24 mouse cellular contexts compared by ENCODE assay signal in genomic region chr3:149845826-149846486, GRCm38 (mm10).
DNase-seq lines count a peak whose midpoint lies in the region; ATAC-seq and TF ChIP-seq lines count a peak whose summit lies in the region.
"Had no signal": no experiment of that assay in that cellular context is flagged by ENCODE, and none has a peak within 500 bp of the region (broad histone marks: within the 10 kb centered on the region; RNA-seq: fewer than 3 reads in every experiment).

No protein-coding gene starts in this region.

- DNase-seq in embryo, embryonic 10.5 days (ENCODE audit: low spot score): peak; percentile 45
- no peak for DNase-seq in embryo, embryonic 11 days
- peak; percentile 91 for DNase-seq in liver, adult 2 months (ENCODE audit: extremely low read depth, low read depth, low spot score)
- DNase-seq in liver, embryonic 11.5 days (ENCODE audit: low spot score): no peak
- DNase-seq in mesoderm, embryonic 11.5 days (ENCODE audit: low read depth, low spot score): peak; percentile 15
- no peak for DNase-seq in gastrocnemius, postnatal 36 days
- no peak for DNase-seq in retina, embryonic 14.5 days (ENCODE audit: low spot score)
- DNase-seq: adrenal gland, adult 2 months; adrenal gland, postnatal 36 days; gastrocnemius, adult 2 months; heart, postnatal 4 days; kidney, postnatal 25 days; lung, postnatal 36 days; thymus, adult 18-20 months; thymus, postnatal 25 days had no signal

- no peaks in the 10 kb centered on the region for H3K36me3 ChIP-seq in liver, adult 2 months (ENCODE audit: control insufficient read depth, insufficient read depth, low read length)
- H3K36me3 ChIP-seq in liver, embryonic 11.5 days (ENCODE audit: control insufficient read depth, insufficient read depth, low read length): no peaks in the 10 kb centered on the region
- H3K36me3 ChIP-seq: hindbrain, embryonic 13.5 days; kidney, embryonic 15.5 days; limb, embryonic 15.5 days; liver, embryonic 15.5 days; lung, embryonic 15.5 days; stomach, embryonic 15.5 days had no signal

- H3K9me3 ChIP-seq in liver, embryonic 11.5 days (ENCODE audit: control insufficient read depth, low read length): no peaks in the 10 kb centered on the region
- H3K9me3 ChIP-seq: hindbrain, embryonic 13.5 days; kidney, embryonic 15.5 days; limb, embryonic 15.5 days; liver, embryonic 15.5 days; lung, embryonic 15.5 days; stomach, embryonic 15.5 days had no signal

- ATAC-seq in liver, embryonic 11.5 days (replicated peaks; ENCODE audit: low FRiP score): no peak
- peak; percentile 74 for ATAC-seq in granulocyte monocyte progenitor cell, adult 5-6 weeks (replicated peaks; ENCODE audit: poor library complexity, severe bottlenecking)
- ATAC-seq: activated CD4-positive, CD25-positive, alpha-beta regulatory T cell, adult 4 months had no signal

- H3K27ac ChIP-seq in liver, adult 2 months (replicated peaks; ENCODE audit: insufficient read depth, low read depth, low read length): no peak overlapping the region
- H3K27ac ChIP-seq in liver, embryonic 11.5 days (ENCODE audit: low read depth, low read length): no peak overlapping the region
- H3K27ac ChIP-seq: gastrocnemius, adult 2 months; hindbrain, embryonic 13.5 days; kidney, embryonic 15.5 days; limb, embryonic 15.5 days; liver, embryonic 15.5 days; lung, embryonic 15.5 days had no signal

- peaks cover 5% of the 10 kb centered on the region; the same call in 1 of the 2 replicates for H3K4me1 ChIP-seq in liver, adult 2 months (ENCODE audit: control insufficient read depth, insufficient read depth, low read length)
- no peaks in the 10 kb centered on the region; the same call in 1 of the 2 replicates for H3K4me1 ChIP-seq in liver, embryonic 11.5 days (replicated peaks; ENCODE audit: control insufficient read depth, insufficient read depth, low read length)
- H3K4me1 ChIP-seq: liver, embryonic 15.5 days had no signal

- no peak overlapping the region for H3K4me3 ChIP-seq in liver, adult 2 months (ENCODE audit: insufficient read depth, low read depth, low read length)
- H3K4me3 ChIP-seq in liver, embryonic 11.5 days (ENCODE audit: low read depth, low read length): no peak overlapping the region
- H3K4me3 ChIP-seq: liver, embryonic 15.5 days had no signal

- no peak overlapping the region for H3K4me2 ChIP-seq in liver, embryonic 11.5 days
- H3K4me2 ChIP-seq: liver, embryonic 15.5 days had no signal

- WGBS in liver, adult 2 months: 12% methylated on average over 3 of the region's 3 CpGs
- WGBS in liver, embryonic 11.5 days: 36% methylated on average over 3 of the region's 3 CpGs

- TF ChIP-seq CTCF in liver, adult 2 months (IDR thresholded peaks at IDR 0.05; ENCODE audit: low read depth, low read length): no peak

- H3K79me2 ChIP-seq in liver, adult 2 months (ENCODE audit: control insufficient read depth, insufficient read depth, low read length): no peaks in the 10 kb centered on the region

- no peaks in the 10 kb centered on the region for H3K27me3 ChIP-seq in liver, adult 2 months (ENCODE audit: control insufficient read depth, insufficient read depth, low read length)
- no peaks in the 10 kb centered on the region for H3K27me3 ChIP-seq in liver, embryonic 11.5 days (replicated peaks; ENCODE audit: control insufficient read depth, insufficient read depth, low read length)
- H3K27me3 ChIP-seq: CH12.LX; hindbrain, embryonic 13.5 days; kidney, embryonic 15.5 days; limb, embryonic 15.5 days; liver, embryonic 15.5 days; lung, embryonic 15.5 days; stomach, embryonic 15.5 days had no signal

- intact Hi-C loops in gastrocnemius, postnatal 36 days (cut with DNase I): no loop called here

- no peak overlapping the region for H3K9ac ChIP-seq in liver, adult 2 months (ENCODE audit: low read depth, low read length)
- no peak overlapping the region for H3K9ac ChIP-seq in liver, embryonic 11.5 days (ENCODE audit: low read depth, low read length)
- H3K9ac ChIP-seq: hindbrain, embryonic 13.5 days; kidney, embryonic 15.5 days; limb, embryonic 15.5 days; liver, embryonic 15.5 days; stomach, embryonic 15.5 days had no signal

- TF ChIP-seq POLR2A in liver, adult 2 months (IDR thresholded peaks at IDR 0.05; ENCODE audit: extremely low read depth, insufficient read depth, low read length): no peak

Comparison
In these comparisons a context has a peak if more than half of its experiments do, and no peak if none do; other contexts are left out.
1. DNase-seq: peak in embryo, embryonic 10.5 days (single experiment), liver, adult 2 months (single experiment) and mesoderm, embryonic 11.5 days (single experiment); none in embryo, embryonic 11 days (single experiment), liver, embryonic 11.5 days (single experiment), gastrocnemius, postnatal 36 days (0 of 2) and retina, embryonic 14.5 days (single experiment).